Mouse (Mus musculus) heart, postnatal 36 days (tissue): ENCODE data around the gene Rnf13. TPM values are rescaled to one million over a fixed set of nuclear protein-coding genes. Genes with fewer than 3 reads are reported as not detected.
A peak's percentile ranks its signal among the peaks of the same experiment; 100 is the strongest.

Experiments
- DNase-seq, 2 experiments: peaks; one replicate each; pipeline ENCODE4 v3.0.0; 2021 to 2022
- intact Hi-C: fragments of 180-260 bp; cut with DNase I; formaldehyde crosslinking; loops from one replicate; pipeline ENCODE4 v1.15.1; 2025
- total RNA-seq, 2 experiments: library from RNA; stranded (reverse); gene quantifications; 2 replicates each; pipeline ENCODE4 v1.2.3; 2021

Rnf13 gene
- total RNA-seq, 2 experiments from 2014 or later, result 68.1 to 77.6 TPM

DNA sequence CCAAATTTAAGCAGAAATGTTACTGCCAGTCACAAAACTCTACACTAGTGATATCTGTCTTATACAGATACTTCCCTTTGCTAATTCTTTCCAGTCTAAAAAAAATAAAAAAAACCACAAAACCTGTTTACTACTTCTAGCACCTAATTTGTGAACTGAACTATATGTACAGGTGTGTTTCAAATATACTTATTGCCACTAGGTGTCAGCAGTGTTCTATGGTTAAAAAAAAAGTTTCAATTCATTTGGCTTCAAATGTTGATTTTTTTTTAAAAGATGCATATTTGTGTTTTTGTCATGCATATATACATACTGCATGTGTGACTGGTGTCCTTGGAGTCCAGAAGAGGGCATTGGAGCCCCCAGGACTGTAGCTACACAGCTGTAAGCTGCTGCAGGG is 107.9 kb downstream of the Rnf13 start:
- no peak for DNase-seq
- intact Hi-C loops, result loop anchor here (1.0 to 10.0 kb wide), 3 partner anchors 179 to 741 kb away; no protein-coding TSS in a partner anchor

DNA sequence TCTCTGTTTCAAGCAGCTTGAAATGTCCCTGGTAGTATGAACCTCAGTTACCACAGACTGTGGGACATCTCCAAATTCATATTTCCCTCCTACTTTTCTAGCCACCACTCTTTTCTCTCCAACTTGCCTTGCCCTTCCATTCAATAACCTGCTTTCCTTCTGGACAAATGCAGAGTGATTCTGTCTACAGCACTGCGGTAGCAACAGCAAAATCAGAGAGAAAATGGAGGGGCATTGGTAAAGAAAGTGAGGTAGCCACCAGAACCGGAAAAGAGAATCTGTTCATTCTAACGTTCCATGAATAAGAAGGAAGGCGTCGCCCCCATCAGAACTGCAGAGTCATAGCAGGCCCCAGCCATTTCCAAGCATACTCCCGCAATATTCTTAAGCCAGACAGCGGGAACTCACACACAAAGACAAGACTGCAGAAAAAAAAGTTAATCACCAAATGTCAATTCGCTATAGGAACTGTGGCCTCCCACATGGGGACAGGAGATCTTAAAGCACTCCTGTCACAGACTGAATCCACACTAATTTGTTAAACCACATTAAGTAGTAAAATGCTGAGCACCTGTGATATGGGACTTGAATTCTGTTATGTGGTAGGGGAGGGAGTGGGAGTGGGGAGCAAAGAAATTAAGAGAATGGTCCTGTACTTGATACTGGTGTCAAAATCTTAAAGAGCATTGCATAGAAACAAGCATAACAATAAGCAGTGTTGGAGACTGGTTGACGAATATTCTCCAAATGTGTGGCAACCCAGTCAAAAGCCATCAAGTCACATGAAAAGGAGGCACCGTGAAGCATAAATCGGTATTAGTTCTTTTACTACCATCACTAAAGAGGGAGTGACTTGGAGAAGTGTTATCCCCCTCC is 110.2 kb downstream of the Rnf13 start:
- DNase-seq, result peak in 1 of 2 experiments; percentile 24

GRCm38 (mm10) chr3:57846662-57846911 is 110.7 kb downstream of the Rnf13 start:
- no peak for DNase-seq
- intact Hi-C loops, result loop anchor here (2.0 to 10.0 kb wide), 5 partner anchors 110 to 738 kb away; partner anchors contain the start of gene Rnf13

More for the DNA sequence above, 110.2 kb downstream of the Rnf13 start:
- intact Hi-C loops, result loop anchor here (2.0 to 10.0 kb wide), 5 partner anchors 109 to 739 kb away; partner anchors contain the start of gene Rnf13

DNA sequence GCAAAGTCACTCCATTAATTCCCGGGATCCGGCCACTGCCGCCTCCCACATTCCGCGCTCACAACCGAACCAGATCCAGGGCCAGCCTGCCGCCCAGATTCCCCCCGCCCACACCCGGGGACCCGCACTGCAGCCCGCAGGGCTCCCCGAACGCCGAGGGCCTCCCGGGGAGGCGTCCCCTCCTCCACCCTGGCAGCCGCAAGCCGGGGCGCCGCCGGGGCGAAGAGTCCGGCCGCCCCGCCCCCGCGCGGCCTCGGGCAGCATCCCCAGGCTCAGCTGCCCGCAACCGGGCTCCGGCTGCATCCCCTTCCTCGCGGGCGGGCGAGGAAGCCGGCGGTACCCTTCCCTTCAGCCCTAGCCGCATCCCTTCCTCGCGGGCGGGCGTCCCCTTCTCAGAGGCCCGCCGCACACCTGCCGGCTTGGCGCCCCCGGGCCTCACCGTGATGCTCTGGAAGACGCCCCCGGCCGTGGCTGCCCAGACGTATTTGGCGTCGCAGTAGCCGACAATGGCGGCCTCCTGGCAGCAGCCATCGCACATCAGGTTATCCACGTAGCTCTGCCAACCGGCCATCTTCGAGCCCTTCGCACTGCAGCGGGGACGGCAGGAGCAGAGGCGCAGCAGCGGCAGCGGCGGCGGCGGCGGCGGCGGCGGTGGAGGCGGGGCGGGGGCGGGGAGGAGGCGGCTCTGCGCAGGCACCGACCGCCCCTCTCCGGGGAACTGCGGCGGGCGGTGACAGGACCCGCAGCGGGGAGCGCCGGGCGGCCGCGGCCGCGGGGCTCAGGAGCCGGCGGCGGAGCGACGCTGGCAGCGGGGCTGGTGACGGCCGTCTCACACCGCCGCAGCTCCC is 111.3 kb downstream of the Rnf13 start:
- intact Hi-C loops, result loop anchor here (2.0 to 10.0 kb wide), 5 partner anchors 110 to 738 kb away; partner anchors contain the start of gene Rnf13
- DNase-seq, result peak; percentile 62 to 74

DNA sequence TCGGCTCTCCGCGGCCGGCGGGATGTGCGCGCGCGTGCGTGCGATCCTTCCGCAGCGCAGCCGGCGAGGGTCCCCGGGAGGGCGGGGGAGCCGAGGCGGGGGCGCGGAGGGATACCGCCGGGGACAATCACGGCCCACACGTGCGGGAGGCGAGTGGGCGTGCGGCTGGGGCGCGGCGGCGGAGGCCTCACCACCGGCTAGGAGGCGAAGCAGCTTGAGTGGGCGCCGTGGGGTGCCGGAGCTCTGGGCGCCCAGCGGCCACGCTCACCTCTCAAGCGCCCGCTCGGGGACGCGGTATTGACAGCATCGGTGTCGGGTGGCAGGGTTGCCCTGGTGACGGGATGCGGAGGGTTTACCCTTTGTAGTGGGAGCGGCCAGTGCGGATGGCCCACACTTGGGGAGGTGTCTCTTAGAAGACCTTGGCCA is 111.9 kb downstream of the Rnf13 start, which contains the start of gene Pfn2:
Pfn2 (minus strand) TSS at position 320 of the 426 bp plus-strand sequence.
- intact Hi-C loops, result loop anchor here (2.0 to 10.0 kb wide), 5 partner anchors 111 to 737 kb away; partner anchors contain the start of gene Rnf13
- DNase-seq, result peak in 1 of 2 experiments; percentile 59

DNA sequence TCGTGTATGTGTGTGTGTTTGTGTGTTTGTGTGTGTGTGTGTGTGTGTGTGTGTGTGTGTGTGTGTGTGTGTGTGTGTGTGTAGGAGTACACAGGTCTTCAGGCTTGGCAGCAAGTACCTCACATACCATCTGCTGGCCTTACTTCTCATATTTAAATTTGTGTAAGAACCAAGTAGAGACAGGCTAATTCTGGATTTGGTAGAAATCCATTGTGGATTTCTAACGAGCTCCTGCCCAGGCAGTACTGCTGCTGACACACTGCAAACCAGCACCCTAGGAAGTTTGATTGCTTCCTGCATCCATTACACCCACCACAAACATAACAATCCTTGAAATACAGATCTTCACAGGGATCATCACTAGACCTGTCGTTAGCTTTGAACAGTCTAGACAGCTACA is 147.1 kb downstream of the Rnf13 start:
- intact Hi-C loops, result no loop called here
- DNase-seq, result no peak

Other genes with a start within 250 kb of the Rnf13 start
- gene Wwtr1, start 160.2 kb upstream of the Rnf13 start, total RNA-seq, result 10 to 100 TPM; 56.3 to 58.3 TPM
- 10 to 100 TPM; 11.3 to 14.2 TPM for gene Commd2, start 84.3 kb upstream of the Rnf13 start, total RNA-seq
- not detected for gene Ankub1, start 43.3 kb upstream of the Rnf13 start, total RNA-seq
- gene Pfn2, start 112.0 kb downstream of the Rnf13 start, total RNA-seq, result 10 to 100 TPM; 34.6 to 34.9 TPM